Mouse (Mus musculus) E14TG2a.4 (cell line): ENCODE data around the gene Tmtc4.

ENCODE experiments used
- CTCF ChIP-seq: conservative IDR thresholded peaks from 2 replicates; pipeline ENCODE4 v1.5.1; 2014; ENCODE audit warnings: low read length
- NANOG ChIP-seq: IDR thresholded peaks from 2 replicates; pipeline ENCODE4 v1.6.1; 2014; ENCODE audit warnings: borderline replicate concordance, low read length, mixed read lengths

- TF ChIP-seq CTCF (no peak), NANOG (no peak)
These were observed 19.9 kb upstream of the Tmtc4 start for GRCm38 (mm10) chr14:123003715-123004114.
